ENCODE assay signal across 18 mouse cellular contexts in genomic region chr10:3776761-3777160, GRCm38 (mm10). TPM values are rescaled to one million over a fixed set of nuclear protein-coding genes. Genes with fewer than 3 reads are reported as not detected.
"Had no signal": no experiment of that assay in that cellular context is flagged by ENCODE, and none has a peak within 500 bp of the region (broad histone marks: within the 10 kb centered on the region; RNA-seq: fewer than 3 reads in every experiment).

No protein-coding gene starts in this region.

- H3K9ac ChIP-seq: liver, postnatal 0 days; lung, embryonic 15.5 days; midbrain, embryonic 12.5 days; neural tube, embryonic 13.5 days; neural tube, embryonic 15.5 days had no signal

- H3K27ac ChIP-seq: lung, embryonic 15.5 days; midbrain, embryonic 10.5 days; midbrain, embryonic 12.5 days; neural tube, embryonic 13.5 days; neural tube, embryonic 15.5 days had no signal

- H3K27me3 ChIP-seq: lung, embryonic 15.5 days; midbrain, embryonic 12.5 days; neural tube, embryonic 13.5 days; neural tube, embryonic 15.5 days had no signal

- H3K4me2 ChIP-seq: lung, embryonic 15.5 days; midbrain, embryonic 12.5 days; neural tube, embryonic 13.5 days; neural tube, embryonic 15.5 days had no signal

- H3K36me3 ChIP-seq: lung, embryonic 15.5 days; midbrain, embryonic 10.5 days; midbrain, embryonic 12.5 days; neural tube, embryonic 13.5 days; neural tube, embryonic 15.5 days had no signal

- H3K4me1 ChIP-seq: lung, embryonic 15.5 days; midbrain, embryonic 10.5 days; midbrain, embryonic 12.5 days; neural tube, embryonic 13.5 days; neural tube, embryonic 15.5 days had no signal

- H3K9me3 ChIP-seq: lung, embryonic 15.5 days; midbrain, embryonic 10.5 days; midbrain, embryonic 12.5 days; neural tube, embryonic 13.5 days; neural tube, embryonic 15.5 days had no signal

- ATAC-seq: liver, postnatal 0 days; midbrain, embryonic 16.5 days had no signal

- H3K4me3 ChIP-seq: lung, embryonic 15.5 days; midbrain, embryonic 10.5 days; midbrain, embryonic 12.5 days; myocyte; neural tube, embryonic 13.5 days; neural tube, embryonic 15.5 days had no signal

- DNase-seq: liver, postnatal 0 days; lung, adult 2 months; lung, postnatal 10 days; lung, postnatal 4 days; midbrain, embryonic 14.5 days; right cerebral cortex, postnatal 14 days; spleen, adult 18-20 months; thymus, adult 18-20 months; thymus, postnatal 14 days; thymus, postnatal 36 days had no signal

RNA-seq across cellular contexts. Expression of gene Plekhg1, which starts 36.6 kb away (rescaled TPM):
- total RNA-seq: megakaryocyte-erythroid progenitor cell, adult 5-6 weeks had no signal
